Mouse (Mus musculus): ENCODE measurements around the gene Il23a. TPM values are rescaled to one million over a fixed set of nuclear protein-coding genes. Genes with fewer than 3 reads are reported as not detected.

The Il23a gene
- polyA plus RNA-seq (2014; fragmentation: Illumina TruSeq; extraction: RNeasy Lipid Tissue Mini Kit (QIAGEN cat#74804); ENCODE audit: low read depth, low replicate concordance) = not detected

GRCm38 (mm10) chr10:128298702-128299171 is at the start of gene Il23a:
Il23a (minus strand) TSS chr10:128298752.

GRCm38 (mm10) chr10:128337306-128338181 is 39.0 kb upstream of the Il23a start, which contains the start of gene Cs:
Cs (plus strand) TSS chr10:128337734.

GRCm38 (mm10) chr10:128322141-128323108 is 23.9 kb upstream of the Il23a start, which contains the start of gene Cnpy2:
Cnpy2 (plus strand) TSS chr10:128322459.

GRCm38 (mm10) chr10:128303126-128304021 is 4.8 kb upstream of the Il23a start, which contains the start of gene Pan2:
Pan2 (plus strand) TSS chr10:128303335.

GRCm38 (mm10) chr10:128270287-128270841 is 28.2 kb downstream of the Il23a start, which contains the start of gene Stat2:
Stat2 (plus strand) TSS chr10:128270559.

GRCm38 (mm10) chr10:128268371-128268770 is 30.2 kb downstream of the Il23a start, which contains the start of gene Apof:
Apof (plus strand) TSS chr10:128268671.

GRCm38 (mm10) chr10:128253677-128254255 is 44.8 kb downstream of the Il23a start, which contains the start of gene Apon:
Apon (plus strand) TSS chr10:128254096.

Other genes with a start within 250 kb of the Il23a start
- gene Ptges3, start 239.8 kb downstream of the Il23a start, polyA plus RNA-seq (2014; fragmentation: Illumina TruSeq; extraction: RNeasy Lipid Tissue Mini Kit (QIAGEN cat#74804); ENCODE audit: low read depth, low replicate concordance) = 279 TPM
- gene Atp5b, start 215.5 kb downstream of the Il23a start, polyA plus RNA-seq (2014; fragmentation: Illumina TruSeq; extraction: RNeasy Lipid Tissue Mini Kit (QIAGEN cat#74804); ENCODE audit: low read depth, low replicate concordance) = 730 TPM
- gene Baz2a, start 207.2 kb downstream of the Il23a start, polyA plus RNA-seq (2014; fragmentation: Illumina TruSeq; extraction: RNeasy Lipid Tissue Mini Kit (QIAGEN cat#74804); ENCODE audit: low read depth, low replicate concordance) = 5.9 TPM
- gene Rbms2, start 118.5 kb downstream of the Il23a start, polyA plus RNA-seq (2014; fragmentation: Illumina TruSeq; extraction: RNeasy Lipid Tissue Mini Kit (QIAGEN cat#74804); ENCODE audit: low read depth, low replicate concordance) = 5.7 TPM
- 171 TPM for gene Gls2, start 104.3 kb downstream of the Il23a start, polyA plus RNA-seq (2014; fragmentation: Illumina TruSeq; extraction: RNeasy Lipid Tissue Mini Kit (QIAGEN cat#74804); ENCODE audit: low read depth, low replicate concordance)
- 23.2 TPM for gene Spryd4, start 86.9 kb downstream of the Il23a start, polyA plus RNA-seq (2014; fragmentation: Illumina TruSeq; extraction: RNeasy Lipid Tissue Mini Kit (QIAGEN cat#74804); ENCODE audit: low read depth, low replicate concordance)
- gene Mip, start 72.9 kb downstream of the Il23a start, polyA plus RNA-seq (2014; fragmentation: Illumina TruSeq; extraction: RNeasy Lipid Tissue Mini Kit (QIAGEN cat#74804); ENCODE audit: low read depth, low replicate concordance) = not detected
- 0.69 TPM for gene Timeless, start 66.7 kb downstream of the Il23a start, polyA plus RNA-seq (2014; fragmentation: Illumina TruSeq; extraction: RNeasy Lipid Tissue Mini Kit (QIAGEN cat#74804); ENCODE audit: low read depth, low replicate concordance)
- 346 TPM for gene Apon, start 44.7 kb downstream of the Il23a start, polyA plus RNA-seq (2014; fragmentation: Illumina TruSeq; extraction: RNeasy Lipid Tissue Mini Kit (QIAGEN cat#74804); ENCODE audit: low read depth, low replicate concordance)
- gene Apof, start 30.1 kb downstream of the Il23a start, polyA plus RNA-seq (2014; fragmentation: Illumina TruSeq; extraction: RNeasy Lipid Tissue Mini Kit (QIAGEN cat#74804); ENCODE audit: low read depth, low replicate concordance) = 593 TPM
- gene Stat2, start 28.2 kb downstream of the Il23a start, polyA plus RNA-seq (2014; fragmentation: Illumina TruSeq; extraction: RNeasy Lipid Tissue Mini Kit (QIAGEN cat#74804); ENCODE audit: low read depth, low replicate concordance) = 18.9 TPM
- 6.5 TPM for gene Pan2, start 4.6 kb upstream of the Il23a start, polyA plus RNA-seq (2014; fragmentation: Illumina TruSeq; extraction: RNeasy Lipid Tissue Mini Kit (QIAGEN cat#74804); ENCODE audit: low read depth, low replicate concordance)
- gene Cnpy2, start 23.7 kb upstream of the Il23a start, polyA plus RNA-seq (2014; fragmentation: Illumina TruSeq; extraction: RNeasy Lipid Tissue Mini Kit (QIAGEN cat#74804); ENCODE audit: low read depth, low replicate concordance) = 59.7 TPM
- gene Cs, start 39.0 kb upstream of the Il23a start, polyA plus RNA-seq (2014; fragmentation: Illumina TruSeq; extraction: RNeasy Lipid Tissue Mini Kit (QIAGEN cat#74804); ENCODE audit: low read depth, low replicate concordance) = 53.8 TPM
- gene Coq10a, start 70.2 kb upstream of the Il23a start, polyA plus RNA-seq (2014; fragmentation: Illumina TruSeq; extraction: RNeasy Lipid Tissue Mini Kit (QIAGEN cat#74804); ENCODE audit: low read depth, low replicate concordance) = 18.8 TPM
- gene Ankrd52, start 78.4 kb upstream of the Il23a start, polyA plus RNA-seq (2014; fragmentation: Illumina TruSeq; extraction: RNeasy Lipid Tissue Mini Kit (QIAGEN cat#74804); ENCODE audit: low read depth, low replicate concordance) = 3.7 TPM
- gene Slc39a5, start 102.5 kb upstream of the Il23a start, polyA plus RNA-seq (2014; fragmentation: Illumina TruSeq; extraction: RNeasy Lipid Tissue Mini Kit (QIAGEN cat#74804); ENCODE audit: low read depth, low replicate concordance) = not detected
- gene Nabp2, start 112.7 kb upstream of the Il23a start, polyA plus RNA-seq (2014; fragmentation: Illumina TruSeq; extraction: RNeasy Lipid Tissue Mini Kit (QIAGEN cat#74804); ENCODE audit: low read depth, low replicate concordance) = 26.7 TPM
- gene Rnf41, start 112.9 kb upstream of the Il23a start, polyA plus RNA-seq (2014; fragmentation: Illumina TruSeq; extraction: RNeasy Lipid Tissue Mini Kit (QIAGEN cat#74804); ENCODE audit: low read depth, low replicate concordance) = 2.3 TPM
- 34.1 TPM for gene Smarcc2, start 160.5 kb upstream of the Il23a start, polyA plus RNA-seq (2014; fragmentation: Illumina TruSeq; extraction: RNeasy Lipid Tissue Mini Kit (QIAGEN cat#74804); ENCODE audit: low read depth, low replicate concordance)
- 58.1 TPM for gene Myl6, start 195.4 kb upstream of the Il23a start, polyA plus RNA-seq (2014; fragmentation: Illumina TruSeq; extraction: RNeasy Lipid Tissue Mini Kit (QIAGEN cat#74804); ENCODE audit: low read depth, low replicate concordance)
- not detected for gene Myl6b, start 199.9 kb upstream of the Il23a start, polyA plus RNA-seq (2014; fragmentation: Illumina TruSeq; extraction: RNeasy Lipid Tissue Mini Kit (QIAGEN cat#74804); ENCODE audit: low read depth, low replicate concordance)
- 1.4 TPM for gene Esyt1, start 227.1 kb upstream of the Il23a start, polyA plus RNA-seq (2014; fragmentation: Illumina TruSeq; extraction: RNeasy Lipid Tissue Mini Kit (QIAGEN cat#74804); ENCODE audit: low read depth, low replicate concordance)
- gene Zc3h10, start 249.0 kb upstream of the Il23a start, polyA plus RNA-seq (2014; fragmentation: Illumina TruSeq; extraction: RNeasy Lipid Tissue Mini Kit (QIAGEN cat#74804); ENCODE audit: low read depth, low replicate concordance) = 0.85 TPM

All from liver, adult 10 weeks (tissue).